Mouse (Mus musculus) intestine, postnatal 0 days (tissue): Measurements from ENCODE around the gene Krt36. TPM values are rescaled to one million over a fixed set of nuclear protein-coding genes. Genes with fewer than 3 reads are reported as not detected.

ENCODE experiments used
- ATAC-seq: fragments of 200-750 bp; cut with Nextera tagmentation; 2 replicates; pipeline ENCODE4 v1.8.0; 2017; ENCODE audit warnings: mild to moderate bottlenecking, moderate TSS enrichment, moderate library complexity
- H3K27ac ChIP-seq: fragments of 300-500 bp; sonication (generic); 2 replicates; pipeline ENCODE4 v1.5.1; 2014; ENCODE audit warnings: mild to moderate bottlenecking, low read depth, low read length, moderate library complexity
- H3K27me3 ChIP-seq: fragments of 300-500 bp; sonication (generic); replicated peaks from 2 replicates; pipeline ENCODE4 v1.6.1; 2014; ENCODE audit warnings: low read length, mixed read lengths; ENCODE audit not compliant: control insufficient read depth, insufficient read depth
- H3K36me3 ChIP-seq: fragments of 300-500 bp; sonication (generic); 2 replicates; pipeline ENCODE4 v1.6.1; 2014; ENCODE audit warnings: mild to moderate bottlenecking, moderate library complexity; ENCODE audit not compliant: control insufficient read depth, insufficient read depth
- H3K4me1 ChIP-seq: fragments of 300-500 bp; sonication (generic); replicated peaks from 2 replicates; pipeline ENCODE4 v1.6.1; 2014; ENCODE audit warnings: antibody characterized with exemption, low read length, mixed read lengths; ENCODE audit not compliant: control insufficient read depth, insufficient read depth
- H3K4me2 ChIP-seq: fragments of 300-500 bp; sonication (generic); replicated peaks from 2 replicates; pipeline ENCODE4 v1.6.1; 2014; ENCODE audit warnings: low read depth, mild to moderate bottlenecking, moderate library complexity
- H3K4me3 ChIP-seq: fragments of 300-500 bp; sonication (generic); 2 replicates; pipeline ENCODE4 v1.5.1; 2014; ENCODE audit warnings: low read depth, low read length
- H3K9ac ChIP-seq: fragments of 300-500 bp; sonication (generic); 2 replicates; pipeline ENCODE4 v1.6.1; 2014; ENCODE audit warnings: mild to moderate bottlenecking, low read depth, low read length
- H3K9me3 ChIP-seq: fragments of 300-500 bp; sonication (generic); 2 replicates; pipeline ENCODE4 v1.6.1; 2016; ENCODE audit warnings: mixed run types; ENCODE audit not compliant: control insufficient read depth
- CTCF ChIP-seq: sonication (generic); IDR thresholded peaks from 2 replicates; pipeline ENCODE4 v1.5.1; 2016; ENCODE audit warnings: low read depth, mild to moderate bottlenecking, control low read depth, antibody characterized with exemption, moderate library complexity
- WGBS: fragments of 180-500 bp; shearing (Covaris S2); extraction: QIAGEN DNeasy Blood & Tissue Kit; methylation state at CpG from one replicate; pipeline ENCODE4 v1.1.7; 2014; 5-methylcytosine and 5-hydroxymethylcytosine counted together
- polyA plus RNA-seq: library from polyadenylated mRNA; unstranded; fragments of >200 nt; fragmentation: Nextera tagmentation; extraction: Ambion mirVana; gene quantifications from 2 replicates; pipeline ENCODE4 v1.2.1, GENCODE M21; 2015

Krt36 gene
- polyA plus RNA-seq, 1 experiment from 2014 or later = 0.16 TPM

DNA sequence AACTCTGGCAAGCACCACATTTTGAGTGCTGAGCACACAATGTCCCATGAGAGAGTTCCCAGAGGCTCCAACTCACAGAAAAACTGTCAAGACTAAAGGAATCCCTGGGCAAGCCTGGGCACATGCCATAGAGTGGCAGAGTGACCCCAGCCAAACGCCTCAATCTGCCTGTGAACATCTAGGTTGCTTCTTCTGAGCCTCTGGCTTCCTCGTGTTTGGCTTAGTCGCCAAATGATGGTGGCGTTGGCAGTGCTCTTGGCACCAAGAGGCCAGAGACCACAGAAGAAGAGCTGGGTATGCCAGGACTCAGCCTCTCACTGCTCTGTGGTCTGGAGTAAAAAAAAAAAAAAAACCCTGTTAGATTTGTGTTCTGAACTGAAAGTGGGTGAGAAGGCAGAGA, 5.0 kb downstream of the Krt36 start:
- WGBS = 85% methylated on average over 4 of the region's 4 CpGs
- H3K4me2 ChIP-seq = no peak overlapping the region
- no peaks in the 10 kb centered on the region for H3K9me3 ChIP-seq
- no peaks in the 10 kb centered on the region for H3K4me1 ChIP-seq
- H3K36me3 ChIP-seq = no peaks in the 10 kb centered on the region
- H3K4me3 ChIP-seq = no peak overlapping the region
- H3K27me3 ChIP-seq = no peaks in the 10 kb centered on the region
- no peak overlapping the region for H3K27ac ChIP-seq
- no peak for TF ChIP-seq CTCF
- ATAC-seq = no peak
- no peak overlapping the region for H3K9ac ChIP-seq

GRCm38 (mm10) chr11:100097819-100098218, 7.6 kb downstream of the Krt36 start:
- H3K4me1 ChIP-seq = no peaks in the 10 kb centered on the region
- TF ChIP-seq CTCF = no peak
- 70% methylated on average over 9 of the region's 9 CpGs for WGBS
- H3K4me2 ChIP-seq = no peak overlapping the region
- no peaks in the 10 kb centered on the region for H3K27me3 ChIP-seq
- H3K36me3 ChIP-seq = no peaks in the 10 kb centered on the region
- no peak overlapping the region for H3K27ac ChIP-seq
- H3K9ac ChIP-seq = no peak overlapping the region
- no peaks in the 10 kb centered on the region for H3K9me3 ChIP-seq
- 0 out of 2 replicates have a peak, but pooled peaks have one; percentile 6 for ATAC-seq
- no peak overlapping the region for H3K4me3 ChIP-seq

DNA sequence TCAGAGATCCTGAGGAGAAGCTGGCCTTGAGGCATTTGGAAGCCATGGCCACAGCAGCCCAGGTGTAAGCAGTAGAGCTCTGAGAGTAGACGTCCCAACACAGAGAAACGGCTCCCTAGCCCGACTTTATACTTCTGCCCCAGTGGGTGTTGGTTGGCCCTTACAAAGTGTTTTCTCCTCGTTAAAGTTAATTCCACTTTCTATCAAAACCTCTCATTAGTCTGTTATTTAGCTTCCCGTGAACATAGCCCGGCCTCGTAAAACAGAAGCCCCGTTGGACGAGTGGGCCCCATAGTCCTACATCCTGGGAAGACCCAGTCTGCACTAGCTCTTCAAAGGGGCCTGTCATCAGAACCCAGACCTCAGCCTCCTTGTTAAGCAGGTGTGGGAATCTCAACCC, 9.3 kb downstream of the Krt36 start, which contains the start of gene Krt35:
Gene Krt35, minus strand, starts transcription at position 101 of the 400 bp plus-strand sequence.
- ATAC-seq = no peak
- H3K9me3 ChIP-seq = no peaks in the 10 kb centered on the region
- no peaks in the 10 kb centered on the region for H3K36me3 ChIP-seq
- TF ChIP-seq CTCF = no peak
- no peak within 1 kb of the TSS for H3K4me2 ChIP-seq
- H3K9ac ChIP-seq = no peak within 1 kb of the TSS
- 83% methylated on average over 9 of the region's 9 CpGs for WGBS
- no peaks in the 10 kb centered on the region for H3K4me1 ChIP-seq
- H3K27ac ChIP-seq = no peak within 1 kb of the TSS
- H3K4me3 ChIP-seq = no peak within 1 kb of the TSS
- no peaks in the 10 kb centered on the region for H3K27me3 ChIP-seq

DNA sequence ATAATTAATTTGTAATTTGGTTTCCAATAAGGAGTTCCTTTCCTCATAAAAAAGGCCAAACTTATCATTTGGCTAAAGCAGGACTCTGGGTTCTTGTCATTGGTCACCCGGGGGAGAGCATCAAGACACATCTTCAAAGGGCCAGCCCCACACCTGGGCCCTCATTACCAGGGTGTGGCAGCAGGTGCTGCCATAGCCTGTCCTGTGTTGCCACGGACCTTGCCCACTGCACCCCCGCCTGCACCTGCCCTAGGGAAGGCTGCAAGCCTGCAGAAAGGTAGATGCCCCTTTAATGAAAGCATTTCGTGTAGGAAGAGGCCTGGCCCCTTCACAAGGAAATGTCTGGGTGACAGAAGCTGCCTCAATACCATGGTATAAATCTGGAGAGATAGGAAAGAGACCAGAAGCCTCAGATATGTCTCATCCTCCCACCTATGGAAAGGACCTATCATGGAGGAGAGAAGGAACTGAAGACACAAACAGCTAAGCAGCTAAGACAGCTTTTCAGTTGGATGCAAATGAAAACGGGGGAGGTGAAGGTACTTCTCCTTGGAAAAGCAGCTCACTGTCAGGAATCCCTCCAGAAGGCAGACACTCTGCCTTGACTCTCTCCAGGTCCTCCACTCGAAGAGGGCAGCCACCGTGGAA, 16.9 kb downstream of the Krt36 start:
- Histone ChIP-seq H3K9me3 (no peaks in the 10 kb centered on the region), H3K4me1 (no peaks in the 10 kb centered on the region), H3K36me3 (no peaks in the 10 kb centered on the region), H3K27me3 (no peaks in the 10 kb centered on the region), H3K9ac (no peak overlapping the region), H3K4me3 (no peak overlapping the region), H3K27ac (no peak overlapping the region), H3K4me2 (no peak overlapping the region)
- WGBS = 43% methylated on average over 7 of the region's 7 CpGs
- 0 out of 2 replicates have a peak, but pooled peaks have one; percentile 3 for TF ChIP-seq CTCF
- ATAC-seq = peak; percentile 93

DNA sequence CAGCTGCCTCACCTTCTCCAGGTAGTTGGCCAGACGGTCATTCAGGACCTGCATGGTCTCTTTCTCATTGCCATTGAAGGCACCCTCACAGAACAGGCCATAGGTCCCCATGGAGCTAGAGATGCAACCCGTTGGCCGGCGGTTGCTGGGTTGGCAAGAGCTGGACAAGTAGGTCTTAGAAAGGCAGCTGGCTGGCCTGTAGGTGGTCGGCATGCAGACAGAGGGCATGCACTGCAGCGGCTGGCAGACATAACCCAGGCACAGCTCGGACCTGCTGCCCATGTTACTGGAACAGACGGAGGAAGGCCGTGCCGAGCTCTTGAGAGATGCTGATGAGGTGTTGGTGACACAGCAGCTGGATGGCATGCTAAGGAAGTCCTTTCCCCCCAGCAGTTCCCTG, 17.6 kb downstream of the Krt36 start, which contains the start of gene Krt32:
Gene Krt32, minus strand, starts transcription at position 366 of the 400 bp plus-strand sequence.
- WGBS = 94% methylated on average over 10 of the region's 10 CpGs
- no peak for TF ChIP-seq CTCF

DNA sequence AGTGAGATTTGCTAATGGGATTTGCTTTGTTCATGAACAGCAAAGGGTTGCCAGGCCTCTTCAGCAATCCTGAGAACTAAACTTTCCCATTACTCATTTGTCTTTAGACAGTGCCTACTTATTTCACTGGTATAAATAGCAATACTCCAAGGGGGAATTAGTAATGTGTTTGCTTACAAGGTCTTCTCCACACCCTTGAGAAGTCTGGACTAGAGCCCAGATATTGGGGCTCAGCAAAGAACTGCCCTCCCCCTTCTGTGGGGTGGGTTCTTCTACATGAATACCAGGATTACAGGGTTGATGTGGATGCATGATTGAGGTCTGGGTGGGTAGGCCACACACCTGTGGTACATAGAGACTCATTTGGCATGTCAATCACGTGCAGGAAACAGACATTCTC, 31.6 kb downstream of the Krt36 start:
- Histone ChIP-seq H3K9ac (no peak overlapping the region), H3K27ac (no peak overlapping the region), H3K4me3 (no peak overlapping the region), H3K9me3 (no peaks in the 10 kb centered on the region), H3K27me3 (no peaks in the 10 kb centered on the region), H3K36me3 (no peaks in the 10 kb centered on the region), H3K4me1 (0 out of 2 replicates have a peak, but pooled peaks cover 3% of the 10 kb centered on the region), H3K4me2 (no peak overlapping the region)
- TF ChIP-seq CTCF = no peak
- 72% methylated on average over 1 of the region's 1 CpGs for WGBS
- no peak for ATAC-seq

More for the DNA sequence above, 17.6 kb downstream of the Krt36 start, which contains the start of gene Krt32:
- no peak within 1 kb of the TSS for H3K4me2 ChIP-seq
- H3K36me3 ChIP-seq = no peaks in the 10 kb centered on the region
- no peaks in the 10 kb centered on the region for H3K9me3 ChIP-seq
- H3K9ac ChIP-seq = no peak within 1 kb of the TSS
- no peaks in the 10 kb centered on the region for H3K4me1 ChIP-seq
- H3K27ac ChIP-seq = no peak within 1 kb of the TSS
- H3K4me3 ChIP-seq = no peak within 1 kb of the TSS
- ATAC-seq = no peak
- no peaks in the 10 kb centered on the region for H3K27me3 ChIP-seq
